Mouse (Mus musculus): ENCODE data around the gene Zfp992.
"Not testable (repeated sequence)": the region's sequence is repeated elsewhere in the genome, so short reads cannot be mapped to it uniquely, and the experiment has no call there.

Gene Zfp992

DNA sequence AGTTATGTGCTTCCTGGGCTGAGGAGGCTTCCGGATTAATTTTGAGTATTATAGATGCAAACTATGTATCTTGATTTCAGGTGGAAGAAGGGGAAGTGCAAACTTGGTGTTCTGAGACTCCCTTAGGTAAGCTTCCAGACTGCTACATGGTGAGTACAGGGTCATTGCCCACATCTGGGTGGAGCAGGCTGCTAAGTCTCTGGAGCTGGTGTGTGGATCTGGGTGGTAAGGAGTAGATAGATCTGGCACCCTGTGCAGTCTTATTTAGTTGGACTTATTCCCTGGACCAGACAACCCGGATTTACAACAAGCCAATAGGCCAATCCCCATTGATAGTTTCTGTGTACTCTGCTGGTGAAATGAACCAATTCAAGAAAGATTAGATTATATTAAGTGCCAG is at the start of gene Zfp992:
Zfp992 (plus strand) TSS at position 74 of the 400 bp plus-strand sequence.
- DNase-seq (ENCODE audit: inconsistent age in 2 of 2, low spot score in 1 of 2): peak in 1 of 2 experiments; percentile 18

DNA sequence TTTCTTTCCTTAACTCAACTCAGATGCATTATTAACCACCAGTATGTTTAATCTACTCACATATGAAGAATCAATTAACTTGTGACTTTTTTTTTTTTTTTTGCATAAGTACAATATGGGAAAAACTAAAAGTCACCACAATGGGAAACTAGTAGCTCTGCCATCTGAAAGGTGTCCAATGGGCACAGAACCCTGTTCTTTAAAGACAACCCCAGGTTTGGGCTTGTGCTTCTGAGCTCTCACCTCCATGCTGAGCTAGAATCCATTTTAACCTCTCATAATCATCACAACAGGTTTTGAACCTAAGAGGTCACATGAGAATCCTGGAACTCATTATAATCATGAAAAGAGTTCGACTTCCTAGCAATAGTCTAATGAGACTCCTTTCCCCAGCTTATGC is 19.4 kb upstream of the Zfp992 start:
- DNase-seq (ENCODE audit: inconsistent age in 2 of 2, low spot score in 1 of 2): not testable (repeated sequence)

DNA sequence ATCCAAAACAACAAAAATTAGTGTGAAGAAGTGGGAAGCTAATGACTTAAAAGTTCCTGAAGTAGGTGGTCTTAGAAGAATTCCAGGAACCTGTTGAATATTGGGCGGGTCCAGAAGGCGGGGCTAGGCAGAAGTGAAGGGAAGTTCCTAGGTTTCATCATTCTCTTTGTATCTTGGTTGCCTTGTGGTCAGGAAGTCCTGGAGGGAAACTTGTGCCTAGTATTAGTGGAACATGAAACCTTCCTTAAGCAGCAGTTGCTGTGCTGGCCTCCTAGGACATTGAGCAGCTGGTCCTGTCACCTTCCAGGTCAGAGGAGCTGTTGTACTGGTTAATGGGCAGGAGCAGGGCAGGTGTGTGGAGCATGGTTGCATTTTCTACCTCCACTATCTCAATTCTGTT is 17.9 kb upstream of the Zfp992 start:
- not testable (repeated sequence) for DNase-seq (ENCODE audit: inconsistent age in 2 of 2, low spot score in 1 of 2)

DNA sequence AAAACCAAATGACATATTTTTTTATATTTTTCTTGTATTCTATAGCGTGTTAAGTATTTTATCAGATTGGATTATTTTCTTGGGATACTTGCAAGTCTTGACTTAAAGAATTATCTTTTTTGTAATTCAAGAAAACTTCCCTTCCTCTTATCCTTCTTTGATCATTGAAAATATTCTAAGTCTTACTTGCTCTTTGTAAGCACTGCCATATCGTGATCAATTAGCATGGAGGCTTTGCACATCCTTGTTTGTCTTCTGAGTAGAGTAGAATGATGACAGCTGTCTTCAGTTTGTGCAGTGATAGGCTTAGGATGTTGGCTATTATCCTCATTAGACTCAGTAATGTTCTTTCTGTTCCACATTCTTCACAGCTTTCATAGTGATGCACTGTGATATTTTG is 13.3 kb upstream of the Zfp992 start:
- not testable (repeated sequence) for DNase-seq (ENCODE audit: inconsistent age in 2 of 2, low spot score in 1 of 2)

DNA sequence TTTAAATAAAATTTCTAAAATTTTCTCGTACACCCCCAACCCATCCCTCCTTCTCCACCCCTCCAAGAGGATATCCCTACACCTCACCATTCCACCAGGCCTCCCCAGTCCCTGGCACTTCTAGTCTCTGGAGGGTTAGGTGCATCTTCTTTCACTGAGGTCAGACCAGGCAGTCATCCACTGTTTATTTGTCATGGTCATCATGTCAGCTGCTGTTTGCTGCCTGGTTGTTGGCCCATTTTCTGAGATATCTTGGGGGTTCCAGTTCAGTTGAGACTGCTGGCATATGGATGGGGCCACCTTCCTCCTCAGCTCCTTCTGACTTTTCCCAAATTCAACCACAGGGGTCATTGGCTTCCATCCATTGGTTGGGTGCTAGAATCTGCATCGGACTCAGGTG is 11.6 kb upstream of the Zfp992 start:
- DNase-seq (ENCODE audit: inconsistent age in 2 of 2, low spot score in 1 of 2): not testable (repeated sequence)

DNA sequence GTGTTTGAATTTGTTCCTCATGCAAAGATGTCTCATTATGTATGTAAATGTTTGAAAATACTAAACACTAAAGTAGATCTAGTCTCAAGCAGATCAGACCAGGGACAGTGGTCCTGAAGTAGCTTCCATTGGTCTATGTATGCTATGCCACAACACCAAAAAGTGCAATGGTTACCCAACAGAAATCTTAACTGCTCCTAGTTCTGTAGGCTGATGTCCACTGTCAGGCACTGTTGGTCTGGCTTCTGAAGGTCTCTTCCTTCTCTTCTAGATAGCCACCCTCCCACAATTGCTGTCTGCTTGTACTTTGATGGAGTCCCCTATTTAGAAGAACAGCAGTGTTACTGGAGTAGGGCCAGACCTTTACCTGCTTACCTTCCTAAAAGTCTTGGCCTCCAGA is 4.5 kb upstream of the Zfp992 start:
- peak in 1 of 2 experiments; percentile 21 for DNase-seq (ENCODE audit: inconsistent age in 2 of 2, low spot score in 1 of 2)

DNA sequence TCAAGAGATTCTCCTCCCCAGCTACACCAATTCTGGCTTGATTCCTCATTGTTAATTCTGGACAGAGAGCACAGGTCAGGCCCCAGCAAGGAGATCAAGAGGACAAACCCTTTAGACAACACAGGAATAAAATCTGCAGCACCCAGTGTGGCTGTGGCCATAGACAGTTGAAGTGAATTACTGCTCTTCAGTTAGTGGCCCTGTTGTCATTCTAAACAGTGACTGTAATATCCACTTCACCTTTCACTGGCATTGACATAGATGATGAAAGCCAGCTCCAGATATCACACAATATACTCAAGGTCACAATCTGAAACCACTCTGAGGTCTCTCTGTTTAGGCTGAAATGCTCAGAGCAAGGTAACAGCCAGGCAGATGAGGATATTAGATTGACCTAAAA is 3.7 kb upstream of the Zfp992 start:
- DNase-seq (ENCODE audit: inconsistent age in 2 of 2, low spot score in 1 of 2): peak in 1 of 2 experiments; percentile 17

DNA sequence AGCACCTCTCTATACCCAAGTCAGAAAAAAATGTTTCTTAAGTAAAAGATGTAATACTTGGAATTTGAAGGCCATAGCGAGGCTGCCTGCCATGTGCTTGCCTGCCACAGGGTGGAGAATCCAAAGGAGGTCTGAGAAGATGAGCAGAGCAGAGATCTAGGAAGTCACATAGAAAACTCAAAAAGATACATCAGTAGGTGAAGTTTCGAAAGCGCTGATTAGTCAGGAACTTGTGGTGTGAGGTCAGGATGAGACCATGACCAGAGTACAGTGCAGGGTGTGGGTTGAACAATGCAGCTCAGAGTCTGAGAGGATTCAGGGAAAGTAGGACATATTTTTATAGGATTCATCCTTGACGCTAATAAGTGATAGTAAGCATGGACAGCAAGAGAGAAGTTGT is 2.7 kb upstream of the Zfp992 start:
- peak in 1 of 2 experiments; percentile 20 for DNase-seq (ENCODE audit: inconsistent age in 2 of 2, low spot score in 1 of 2)

DNA sequence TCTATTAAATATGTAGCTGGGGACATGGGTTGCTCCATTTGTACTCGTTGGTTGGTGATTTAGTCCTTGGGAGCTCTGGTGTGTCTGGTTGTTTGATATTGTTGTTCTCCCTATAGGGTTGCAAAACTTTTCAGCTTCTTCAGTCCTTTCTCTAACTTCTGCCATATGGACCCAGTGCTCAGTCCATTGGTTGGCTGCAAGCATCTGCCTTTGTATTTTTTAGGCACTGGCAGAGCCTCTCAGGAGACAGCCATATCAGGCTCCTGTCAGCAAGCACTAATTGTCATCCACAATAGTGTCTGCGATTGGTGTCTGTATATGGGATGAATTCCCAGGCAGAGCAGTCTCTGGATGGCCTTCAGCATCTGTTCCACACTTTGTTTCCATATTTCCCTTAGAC is 1.8 kb upstream of the Zfp992 start:
- not testable (repeated sequence) for DNase-seq (ENCODE audit: inconsistent age in 2 of 2, low spot score in 1 of 2)

DNA sequence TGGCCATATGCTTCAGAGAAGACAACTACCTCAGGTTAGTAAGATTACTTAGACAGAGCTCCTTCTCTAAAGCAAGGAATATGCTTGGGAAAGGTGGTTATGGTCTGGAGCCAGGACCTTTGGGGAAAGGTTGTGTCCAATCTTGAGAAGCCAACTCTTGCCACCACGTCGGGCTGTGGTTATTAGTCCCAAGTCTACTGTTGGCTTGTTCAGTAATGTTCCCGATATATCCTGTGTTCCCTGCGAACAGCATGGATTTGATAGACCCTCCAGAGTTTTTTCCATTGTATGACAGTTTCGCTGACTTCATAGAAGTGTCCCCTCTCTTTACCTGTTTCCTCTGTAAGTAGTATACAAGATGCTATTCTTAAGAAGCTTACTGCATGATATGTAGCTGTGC is 888 bp downstream of the Zfp992 start:
- peak in 1 of 2 experiments; percentile 18 for DNase-seq (ENCODE audit: inconsistent age in 2 of 2, low spot score in 1 of 2)

DNA sequence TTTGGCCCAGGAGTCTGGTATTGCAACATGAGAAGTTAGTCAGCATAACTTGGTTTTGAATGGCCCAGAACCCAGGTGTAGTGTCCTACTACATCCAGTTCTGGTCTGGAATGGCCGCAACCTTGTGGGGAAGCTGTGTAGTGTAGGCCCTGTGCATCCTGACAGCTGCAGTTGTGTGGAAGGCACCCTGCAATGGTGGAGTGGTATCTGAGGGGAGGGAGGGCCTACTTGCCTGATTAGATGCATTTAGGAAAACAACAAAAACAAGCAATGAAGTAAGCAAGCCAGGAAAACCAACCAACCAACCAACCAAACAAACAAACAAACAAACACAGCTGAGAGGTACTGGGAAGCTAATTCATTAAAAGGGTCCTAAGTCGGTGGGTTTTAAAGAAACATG is 3.8 kb downstream of the Zfp992 start:
- DNase-seq (ENCODE audit: inconsistent age in 2 of 2, low spot score in 1 of 2): peak in 1 of 2 experiments; percentile 33

DNA sequence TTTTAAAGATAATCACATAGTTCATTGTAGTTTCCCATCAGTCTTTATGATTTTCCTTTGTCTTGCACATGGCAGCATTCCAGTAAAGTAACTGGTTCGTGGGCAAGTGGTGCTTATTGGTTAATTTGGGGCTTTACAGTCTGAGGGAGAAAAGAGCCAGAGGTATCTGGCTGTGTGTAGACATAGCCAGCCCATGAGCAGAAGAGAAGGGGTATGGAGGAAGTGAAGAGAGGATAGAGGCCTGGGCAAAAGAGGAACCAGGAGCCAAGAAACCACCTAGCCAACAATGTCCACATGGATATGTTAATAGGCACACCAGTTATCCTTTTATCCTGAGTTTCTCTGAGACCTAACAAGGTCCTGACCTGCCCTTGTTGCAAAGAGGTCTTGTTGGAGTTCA is 5.3 kb downstream of the Zfp992 start:
- peak in 1 of 2 experiments; percentile 25 for DNase-seq (ENCODE audit: inconsistent age in 2 of 2, low spot score in 1 of 2)

DNA sequence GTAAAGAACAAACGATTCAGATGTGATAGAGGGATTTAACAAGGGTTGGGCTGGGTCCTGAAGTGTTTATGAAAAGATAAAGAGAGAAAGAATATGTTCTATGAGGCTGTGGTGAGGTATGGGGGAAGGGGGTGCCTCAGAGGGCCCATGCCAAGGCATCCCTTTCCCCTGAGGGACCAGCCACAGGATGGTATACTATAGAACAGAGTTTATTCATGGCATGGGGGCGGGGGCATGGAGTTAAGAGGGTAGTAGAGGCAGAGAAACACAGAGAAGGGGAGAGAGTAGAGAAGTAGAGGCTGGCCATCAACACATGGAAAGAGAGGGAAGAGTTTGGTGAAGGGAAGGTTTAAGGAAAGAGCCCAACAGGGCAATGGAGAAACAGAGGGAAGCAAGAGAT is 6.1 kb downstream of the Zfp992 start:
- peak in 1 of 2 experiments; percentile 24 for DNase-seq (ENCODE audit: inconsistent age in 2 of 2, low spot score in 1 of 2)

DNA sequence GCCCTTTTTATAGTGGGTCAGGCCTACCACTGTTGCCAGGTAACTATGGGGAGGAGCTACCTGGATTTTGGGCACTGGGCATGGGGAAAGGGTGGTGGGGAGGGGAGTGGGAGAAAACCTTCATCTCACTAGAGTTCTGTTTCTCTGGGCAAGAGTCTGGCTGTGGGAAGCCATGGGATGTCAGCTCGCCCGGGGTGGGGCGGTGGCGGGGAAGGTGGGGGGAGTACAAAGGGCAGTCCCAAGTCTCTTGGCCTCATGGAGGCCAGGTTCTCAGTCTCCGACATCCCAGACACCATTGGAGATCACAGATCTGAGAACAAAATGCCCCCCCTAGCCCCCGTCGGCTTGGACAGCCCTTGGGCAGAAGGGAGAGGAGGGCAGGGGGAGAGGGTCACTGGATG is 6.5 kb downstream of the Zfp992 start:
- DNase-seq (ENCODE audit: inconsistent age in 2 of 2, low spot score in 1 of 2): peak in 1 of 2 experiments; percentile 24

DNA sequence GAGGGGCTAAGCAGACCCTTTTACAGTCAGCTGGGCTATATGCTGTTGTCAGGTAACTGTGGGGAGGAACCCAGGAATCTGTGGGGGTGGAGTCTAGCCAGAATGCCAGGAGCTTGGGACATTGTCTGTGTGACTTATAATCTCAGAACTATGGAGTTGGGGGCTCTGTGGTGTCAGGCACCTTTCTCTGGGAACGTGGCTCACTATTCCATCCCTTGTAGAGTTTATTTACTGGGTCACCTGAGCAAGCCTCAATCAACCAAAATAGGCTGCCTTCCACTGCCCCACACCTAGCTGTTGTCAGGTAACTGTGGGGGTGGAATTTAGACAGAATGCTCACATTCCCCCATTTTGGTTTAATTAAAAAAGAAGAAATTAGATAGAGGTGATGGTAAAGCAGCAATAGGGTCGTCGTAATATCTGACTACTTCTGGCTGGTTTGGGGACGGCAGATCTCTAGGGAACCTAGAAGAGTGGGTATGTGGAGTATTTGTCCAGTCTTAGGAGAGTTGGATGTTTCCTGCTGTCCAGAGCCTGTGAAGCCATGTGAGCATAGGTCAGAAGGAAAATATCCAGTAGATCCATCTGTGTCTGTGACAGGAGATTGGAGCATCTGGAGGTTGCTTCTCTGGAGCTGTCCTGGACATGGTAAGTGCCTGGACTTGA is 7.4 kb downstream of the Zfp992 start:
- DNase-seq (ENCODE audit: inconsistent age in 2 of 2, low spot score in 1 of 2): peak in 1 of 2 experiments; percentile 34

DNA sequence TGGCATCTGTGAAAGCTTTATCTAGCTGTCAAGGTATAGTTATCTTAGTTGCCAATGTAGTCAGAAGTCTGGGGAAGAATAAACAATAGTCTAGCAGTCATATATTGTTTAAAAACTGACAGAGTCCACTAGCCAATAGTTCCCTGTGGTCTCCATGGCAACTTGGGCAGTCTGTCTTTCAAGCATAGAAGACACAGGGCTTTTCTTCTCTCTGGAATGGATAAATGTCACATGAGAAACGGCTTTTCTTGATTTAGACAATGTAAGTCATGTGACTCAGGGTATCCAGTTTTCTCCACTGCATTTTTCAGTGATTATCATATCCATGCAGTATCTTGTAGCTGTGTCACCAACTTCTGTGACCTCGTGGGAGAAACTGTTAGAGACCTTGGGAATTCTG is 8.3 kb downstream of the Zfp992 start:
- no peak for DNase-seq (ENCODE audit: inconsistent age in 2 of 2, low spot score in 1 of 2)

DNA sequence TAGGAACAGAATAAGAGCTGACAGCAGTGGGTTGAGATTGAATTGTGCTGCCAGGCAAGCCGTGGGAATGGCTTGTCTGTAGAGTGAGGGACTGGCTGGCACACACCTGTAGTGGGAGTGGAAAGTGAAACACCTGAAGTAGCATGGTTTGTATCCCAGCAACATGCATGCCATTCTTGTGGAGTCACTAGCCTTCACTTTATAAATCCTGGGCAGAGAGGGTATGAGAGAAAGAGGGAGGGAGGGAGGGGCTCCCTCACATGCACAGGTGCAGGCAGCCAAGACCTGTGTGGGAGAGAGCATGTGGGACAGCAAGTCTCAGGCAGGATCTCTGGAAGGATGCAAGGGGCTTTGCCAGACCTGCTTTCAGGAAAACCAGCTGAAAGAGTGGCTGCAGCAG is 8.9 kb downstream of the Zfp992 start:
- DNase-seq (ENCODE audit: inconsistent age in 2 of 2, low spot score in 1 of 2): peak in 1 of 2 experiments; percentile 28

DNA sequence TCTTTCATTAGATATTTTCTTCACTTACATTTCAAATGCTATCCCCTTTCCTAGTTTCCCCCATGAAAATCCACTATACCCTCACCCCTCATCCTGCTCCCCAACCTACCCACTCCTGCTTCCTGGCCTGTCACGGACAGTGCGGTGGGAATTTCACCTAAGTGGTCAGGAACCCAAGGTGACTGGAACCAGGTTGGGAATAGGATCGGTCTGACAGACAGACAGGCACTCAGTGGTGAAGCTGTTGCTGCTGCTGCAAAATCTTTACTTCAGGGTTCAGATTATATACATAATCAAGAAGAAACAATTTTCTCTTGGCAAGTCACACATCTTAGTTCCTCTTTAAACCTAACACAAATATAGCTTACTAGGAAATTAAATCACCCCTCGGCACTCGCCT is 11.0 kb downstream of the Zfp992 start:
- DNase-seq (ENCODE audit: inconsistent age in 2 of 2, low spot score in 1 of 2): not testable (repeated sequence)

DNA sequence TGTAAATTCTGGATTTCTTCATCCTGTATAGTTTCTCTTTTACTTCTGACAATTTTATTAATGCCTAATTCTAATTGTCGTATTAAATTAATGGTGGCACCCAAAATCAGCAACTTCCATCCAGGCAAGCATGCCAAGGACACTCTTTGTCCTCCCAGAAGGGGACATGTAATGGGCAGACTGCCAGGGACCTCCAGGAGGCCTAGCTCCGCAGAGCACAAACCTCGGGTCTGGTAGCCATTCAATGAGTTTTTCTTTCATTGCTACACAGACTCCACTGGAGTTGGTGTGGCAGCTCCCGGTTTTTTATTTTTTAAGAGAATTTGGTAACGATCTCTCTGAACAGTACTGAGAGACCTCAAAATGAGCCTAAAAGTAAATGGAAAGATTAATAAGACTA is 11.9 kb downstream of the Zfp992 start:
- DNase-seq (ENCODE audit: inconsistent age in 2 of 2, low spot score in 1 of 2): peak in 1 of 2 experiments; percentile 18

DNA sequence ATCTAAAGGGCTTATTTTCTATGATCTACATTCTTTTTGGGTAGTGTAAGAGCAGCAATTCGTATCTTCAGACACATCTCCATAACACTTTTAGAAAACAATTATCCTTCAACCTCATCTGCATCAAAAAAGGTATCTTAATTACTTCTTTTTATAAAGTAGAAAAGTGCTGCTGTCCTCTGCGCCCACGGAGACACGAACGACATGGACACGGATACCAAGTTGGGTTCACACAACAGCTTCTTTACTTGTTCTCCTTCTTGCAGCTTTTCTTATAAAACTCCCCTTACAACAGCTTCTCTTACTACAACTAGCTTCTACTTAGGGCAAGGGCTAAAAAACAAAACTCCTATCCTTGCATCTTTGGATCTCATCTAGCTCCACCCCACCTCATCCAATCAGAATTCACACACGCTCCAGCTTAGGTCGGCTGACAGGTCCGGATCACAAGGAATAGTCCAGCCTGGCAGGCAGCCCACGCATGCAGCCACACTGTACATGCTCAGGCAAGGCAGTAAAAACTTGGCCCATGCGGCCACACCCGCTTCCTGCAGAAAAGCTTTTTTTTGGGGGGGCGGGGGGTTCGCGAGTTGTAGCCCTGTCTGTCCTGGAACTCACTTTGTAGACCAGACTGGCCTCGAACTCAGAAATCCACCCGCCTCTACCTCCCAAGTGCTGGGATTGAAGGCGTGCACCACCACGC is 15.0 kb downstream of the Zfp992 start:
- peak in 1 of 2 experiments; percentile 17 for DNase-seq (ENCODE audit: inconsistent age in 2 of 2, low spot score in 1 of 2)

DNA sequence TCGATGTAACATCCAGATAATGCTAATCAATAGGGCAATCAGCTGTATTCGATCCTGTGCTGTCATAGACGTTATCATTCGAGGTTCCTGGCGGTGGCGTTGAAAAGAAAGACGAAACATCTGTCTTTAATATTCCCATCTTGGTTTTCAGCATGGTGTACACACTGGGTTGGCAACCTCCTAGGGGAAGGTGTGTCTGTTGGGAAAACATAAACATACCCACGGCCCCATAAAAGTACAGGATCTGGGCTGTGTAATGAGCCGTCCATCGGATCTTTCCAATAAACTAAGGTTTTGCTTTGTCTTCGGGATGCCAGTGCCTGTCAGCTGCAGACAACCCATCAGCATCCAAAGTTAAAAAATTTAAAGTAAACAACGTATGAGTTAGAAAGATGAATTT is 21.2 kb downstream of the Zfp992 start:
- not testable (repeated sequence) for DNase-seq (ENCODE audit: inconsistent age in 2 of 2, low spot score in 1 of 2)

DNA sequence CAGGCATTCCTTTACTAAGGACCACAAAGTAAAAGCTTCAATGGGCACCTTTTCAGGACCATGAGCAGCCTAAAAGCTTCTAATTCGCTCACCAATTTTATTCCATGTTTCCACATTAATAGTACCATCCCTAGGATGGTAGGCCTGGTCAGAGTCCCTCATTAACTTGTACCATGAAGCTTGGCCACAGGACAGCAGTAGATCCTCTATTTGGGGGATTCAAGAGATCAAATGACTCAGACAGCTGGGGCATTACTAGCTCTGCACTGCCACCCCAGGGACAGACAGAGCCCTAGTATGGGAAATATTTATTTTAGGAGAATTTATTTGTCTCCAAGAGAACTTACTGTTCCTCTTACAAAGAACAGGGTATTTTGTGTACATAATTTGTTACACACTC is 25.4 kb downstream of the Zfp992 start:
- not testable (repeated sequence) for DNase-seq (ENCODE audit: inconsistent age in 2 of 2, low spot score in 1 of 2)
